Mouse (Mus musculus) brain, embryonic 14.5 days (tissue): Measurements from ENCODE around the gene Cnpy3. TPM values are rescaled to one million over a fixed set of nuclear protein-coding genes. Genes with fewer than 3 reads are reported as not detected.

Experiments used
- DNase-seq: peaks from one replicate; pipeline ENCODE4 v3.0.0-alpha.2; 2011; ENCODE audit warnings: low read depth
- CTCF ChIP-seq: fragments of 200-500 bp; IDR thresholded peaks from 2 replicates; pipeline ENCODE4 v1.5.1; 2012; ENCODE audit warnings: inconsistent platforms, mild to moderate bottlenecking, moderate library complexity, borderline replicate concordance; ENCODE audit not compliant: insufficient read depth, insufficient read length; ENCODE audit errors: extremely low read depth
- POLR2A ChIP-seq: fragments of 200-500 bp; IDR thresholded peaks from 2 replicates; pipeline ENCODE4 v1.6.1; 2012; ENCODE audit warnings: mild to moderate bottlenecking, inconsistent platforms, borderline replicate concordance; ENCODE audit not compliant: poor library complexity, insufficient read depth, insufficient read length, severe bottlenecking; ENCODE audit errors: extremely low read depth
- polyA plus RNA-seq: library from polyadenylated mRNA; depleted of rRNA; stranded (reverse); fragments of >200 nt; gene quantifications from 2 replicates; pipeline ENCODE4 v1.2.3, GENCODE M21; 2012

Gene Cnpy3
- polyA plus RNA-seq, 1 experiment, result 55.9 TPM

DNA sequence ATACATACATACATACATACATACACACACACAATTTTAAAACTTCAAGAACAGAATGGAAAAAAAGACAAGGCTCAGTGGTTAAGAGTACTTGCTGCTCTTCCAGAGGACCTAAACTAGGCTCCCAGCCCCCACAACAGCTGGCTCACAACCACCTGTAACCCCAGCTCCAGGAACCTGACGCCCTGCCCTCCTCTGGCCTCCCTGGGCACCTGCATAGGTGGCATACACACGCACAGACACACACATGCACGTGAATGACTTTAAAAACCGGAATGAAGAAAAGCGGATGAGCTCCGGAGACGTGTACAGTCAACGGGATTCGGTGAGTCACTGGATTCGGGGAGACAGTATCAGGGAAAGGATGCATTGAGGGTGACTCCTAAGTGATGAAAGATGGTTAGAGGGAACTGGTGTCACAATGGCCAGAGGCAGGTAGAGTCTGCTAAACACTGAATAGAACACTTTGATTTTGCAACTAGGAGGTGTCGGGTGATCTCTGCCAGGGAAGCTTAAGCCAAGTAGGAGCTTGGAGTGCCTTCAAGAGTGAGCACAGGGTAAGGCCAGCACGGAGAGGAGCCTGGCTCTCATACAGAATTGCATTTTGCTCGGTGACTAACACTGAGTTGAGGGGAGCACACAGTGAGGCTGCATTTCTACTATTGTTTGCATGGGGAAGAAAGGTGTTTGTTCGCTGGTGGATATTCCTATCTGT is 45.5 kb downstream of the Cnpy3 start:
- DNase-seq, result no peak
- TF ChIP-seq POLR2A (no peak), CTCF (no peak)

DNA sequence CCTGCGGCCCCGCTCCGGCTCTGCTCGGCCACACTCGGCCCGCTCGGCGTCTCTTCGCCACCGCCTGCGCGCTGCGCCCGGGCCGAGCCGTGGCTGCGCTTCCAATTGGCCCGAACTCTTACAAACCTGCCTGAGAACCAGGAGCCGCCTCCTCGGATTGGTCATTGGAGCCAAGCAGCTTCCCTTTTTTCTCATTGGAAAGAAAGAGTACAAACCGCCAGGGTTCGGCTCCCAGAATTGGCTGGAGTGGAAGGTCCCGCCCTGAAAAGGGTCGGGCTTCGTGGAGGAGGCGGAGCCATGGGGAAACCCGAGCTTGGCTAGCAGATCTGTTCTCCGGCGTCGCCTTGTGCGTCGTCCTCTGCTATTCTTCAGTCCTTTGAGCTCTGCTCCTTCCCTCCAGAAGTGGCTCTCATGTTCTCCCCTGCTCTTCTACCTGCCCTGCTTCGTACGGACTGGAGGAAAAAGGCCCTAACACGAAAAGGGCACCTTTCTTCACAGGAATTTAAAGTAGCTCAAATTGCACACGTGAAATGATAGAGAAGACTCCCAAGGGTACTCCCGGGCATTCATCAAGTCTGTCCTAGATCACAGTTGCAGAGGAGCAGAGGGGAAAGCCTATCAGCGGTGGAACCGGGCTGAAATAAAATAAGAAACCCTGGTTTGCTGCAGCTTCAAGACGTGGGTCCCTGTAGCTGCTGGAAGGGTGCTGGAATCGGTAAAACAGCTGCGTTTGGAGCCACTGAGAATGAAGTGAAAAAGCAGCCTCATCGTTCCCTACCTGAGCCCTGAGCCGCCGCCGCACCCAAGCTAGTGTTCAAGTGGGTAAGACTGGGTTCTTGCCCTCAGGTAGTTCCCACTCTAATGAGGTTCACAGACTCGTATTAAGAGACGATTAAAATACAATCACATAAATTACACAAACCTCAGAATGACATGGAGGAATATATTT is 46.9 kb downstream of the Cnpy3 start, which contains the start of gene Ppp2r5d:
Gene Ppp2r5d, minus strand, starts transcription at position 225 of the 949 bp plus-strand sequence.
- peak; percentile 99 for DNase-seq
- TF ChIP-seq POLR2A (peak; percentile 86), CTCF (0 out of 2 replicates have a peak, but pooled peaks have one; percentile 12)

DNA sequence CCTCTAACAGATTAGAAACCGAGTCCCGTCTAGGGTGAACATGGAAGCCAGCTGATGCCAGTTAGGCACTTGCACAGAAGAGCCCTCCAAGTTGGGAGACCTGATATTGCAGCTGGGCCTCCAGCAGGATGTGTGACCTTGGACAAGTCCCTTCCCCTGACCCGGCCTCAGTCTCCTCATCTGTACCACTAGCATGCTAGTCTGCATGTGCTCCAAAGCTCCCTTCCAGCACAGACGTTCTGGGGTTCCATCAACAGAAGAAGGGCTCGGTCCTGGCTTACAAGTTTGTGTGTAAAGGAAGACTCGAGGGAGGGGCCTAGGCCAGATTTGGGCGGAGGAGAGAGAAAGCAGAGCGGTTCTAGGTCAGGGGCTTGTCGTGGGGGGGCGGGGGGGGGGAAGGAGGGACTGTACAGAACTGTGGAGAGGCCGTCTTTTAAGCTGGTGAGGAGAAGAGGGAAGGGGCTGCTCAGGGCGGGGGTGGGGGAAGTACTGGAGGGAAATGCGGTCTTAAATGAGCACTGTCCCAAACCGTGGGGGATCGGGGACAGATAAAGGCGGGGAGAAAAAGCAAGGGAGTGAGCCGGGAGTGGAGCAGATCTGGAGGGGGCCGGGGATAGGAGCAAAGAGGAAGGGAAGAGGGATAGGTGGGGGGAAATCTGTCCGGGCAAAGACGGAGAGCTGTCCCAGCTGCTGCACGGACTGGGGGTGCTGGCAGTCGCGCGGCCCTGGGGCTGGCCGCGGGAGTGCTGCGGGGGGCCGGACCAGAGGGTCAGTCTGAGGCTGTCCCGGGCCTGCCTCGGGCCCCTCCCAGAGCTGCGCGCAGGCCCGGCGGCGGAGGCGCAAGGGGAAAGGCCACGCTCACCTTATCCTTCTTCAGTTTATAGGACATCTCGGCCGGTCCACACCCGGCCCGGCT is 47.8 kb downstream of the Cnpy3 start:
- TF ChIP-seq CTCF, result no peak
- TF ChIP-seq POLR2A, result no peak
- DNase-seq, result peak; percentile 18

DNA sequence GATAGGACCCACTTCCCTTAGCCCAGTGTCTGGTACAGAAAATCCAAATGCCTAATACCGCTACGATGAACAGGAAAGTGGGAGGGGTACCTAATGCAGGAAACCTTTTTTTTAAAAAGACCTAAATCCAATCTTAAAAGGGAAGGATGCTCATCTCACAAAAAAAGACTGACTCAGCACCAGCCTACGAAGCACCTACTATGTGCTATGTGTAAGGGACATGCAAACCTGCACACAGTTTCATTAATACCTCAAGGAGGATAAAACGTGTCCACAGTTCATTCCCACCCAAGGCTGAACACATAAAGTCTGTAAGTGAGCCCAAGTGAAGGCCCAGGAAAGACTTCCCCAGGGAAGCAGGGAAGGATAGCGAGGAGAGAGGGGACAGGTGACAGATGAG is 49.5 kb downstream of the Cnpy3 start:
- no peak for TF ChIP-seq CTCF
- TF ChIP-seq POLR2A, result no peak
- no peak for DNase-seq

DNA sequence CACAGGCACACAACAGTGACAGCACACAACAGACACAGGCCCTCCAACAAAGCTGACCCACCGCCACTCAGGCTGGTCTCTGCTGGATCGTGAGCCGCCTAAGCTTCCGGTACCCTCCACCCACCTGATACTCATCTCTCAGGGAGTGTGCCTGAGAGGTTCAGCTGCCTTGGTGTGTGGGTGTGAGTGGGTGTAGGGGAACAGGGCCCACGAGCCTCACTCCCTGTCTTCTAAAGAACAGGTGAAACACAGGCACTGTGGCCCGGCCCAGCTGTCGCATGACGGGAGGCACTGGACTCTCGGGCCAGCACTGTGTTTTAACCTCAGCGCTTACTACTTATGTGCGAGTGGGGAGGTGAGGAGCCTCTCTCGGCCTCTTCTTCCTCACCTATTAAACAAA is 49.9 kb downstream of the Cnpy3 start:
- DNase-seq, result no peak
- TF ChIP-seq CTCF, result no peak
- TF ChIP-seq POLR2A, result no peak

DNA sequence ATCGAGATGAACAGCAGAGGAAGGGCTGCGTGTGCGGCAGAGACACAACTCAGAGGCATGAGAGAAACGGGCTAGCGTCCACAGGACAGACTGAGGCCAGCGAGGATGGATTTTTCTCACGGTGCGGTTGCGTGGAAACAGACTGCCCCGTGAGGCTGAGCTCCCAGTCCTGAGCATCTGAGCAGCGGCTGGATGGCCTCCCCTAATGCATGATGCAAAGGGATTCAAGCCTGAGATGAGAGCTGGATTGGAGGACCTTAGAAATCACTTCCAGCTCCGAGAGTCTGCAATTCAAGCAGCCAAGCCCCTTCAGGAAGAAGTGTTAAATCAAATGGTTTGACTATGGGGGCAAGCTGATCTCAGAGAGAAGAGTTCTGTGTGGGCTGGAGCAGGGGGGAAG is 50.5 kb downstream of the Cnpy3 start:
- TF ChIP-seq CTCF (no peak), POLR2A (no peak)
- no peak for DNase-seq

DNA sequence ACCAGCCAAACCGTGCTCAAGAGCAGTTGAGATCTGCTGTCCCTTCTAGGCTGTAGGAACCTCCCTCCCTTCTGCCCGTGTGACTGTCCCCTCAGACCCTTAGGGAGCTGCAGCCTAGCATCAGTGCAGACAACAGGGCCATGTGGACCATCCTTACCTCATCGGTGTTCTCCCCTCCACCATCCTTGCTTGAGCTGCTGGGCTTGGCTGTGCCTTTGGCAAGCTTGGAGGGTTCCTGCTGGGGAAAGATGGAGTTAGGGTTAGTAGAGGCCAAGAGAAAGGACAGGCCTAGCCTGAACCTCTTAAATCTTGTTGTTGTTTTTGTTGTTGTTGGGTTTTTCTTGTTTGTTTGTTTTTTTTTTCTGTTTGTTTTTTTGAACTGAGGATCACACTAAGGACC is 52.1 kb downstream of the Cnpy3 start:
- TF ChIP-seq CTCF (no peak), POLR2A (no peak)
- DNase-seq, result no peak

DNA sequence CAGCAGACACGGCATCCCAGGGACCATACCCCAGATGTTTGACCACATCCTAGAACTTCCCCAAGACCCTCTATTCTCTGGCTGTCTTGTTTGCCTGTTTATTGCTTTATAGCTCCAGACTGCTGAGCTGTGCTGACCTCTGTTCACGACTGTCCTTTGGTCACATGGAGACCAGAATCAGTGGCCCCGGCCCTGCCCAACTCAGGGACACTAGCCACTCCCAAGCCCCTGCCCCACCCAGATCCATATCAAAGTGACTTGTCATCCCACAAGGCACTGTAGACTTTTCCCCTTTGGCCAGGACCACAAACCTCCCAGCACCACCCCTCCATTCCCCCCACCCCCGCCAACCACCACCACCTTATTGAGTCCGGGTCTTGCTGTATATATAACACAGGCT is 52.8 kb downstream of the Cnpy3 start:
- no peak for TF ChIP-seq CTCF
- no peak for DNase-seq

DNA sequence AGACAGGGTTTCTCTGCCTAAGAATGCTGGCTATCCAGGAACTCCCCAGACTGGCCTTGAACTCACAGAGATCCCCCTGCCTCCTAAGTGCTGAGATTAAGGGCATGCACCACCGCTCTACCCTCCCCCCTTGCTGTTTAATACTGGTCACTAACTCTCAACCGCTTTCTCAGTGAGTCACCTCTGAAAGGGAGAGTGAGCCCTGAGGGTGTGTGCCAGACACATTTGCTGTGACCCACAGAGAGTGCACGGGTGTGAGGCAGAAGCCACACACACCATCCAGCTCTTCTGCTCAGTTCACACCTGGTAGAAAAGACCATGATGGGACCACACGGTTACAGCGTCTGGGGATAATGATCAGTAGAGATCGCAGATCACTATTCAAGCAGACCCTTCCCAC is 53.5 kb downstream of the Cnpy3 start:
- no peak for DNase-seq
- no peak for TF ChIP-seq POLR2A
- no peak for TF ChIP-seq CTCF

DNA sequence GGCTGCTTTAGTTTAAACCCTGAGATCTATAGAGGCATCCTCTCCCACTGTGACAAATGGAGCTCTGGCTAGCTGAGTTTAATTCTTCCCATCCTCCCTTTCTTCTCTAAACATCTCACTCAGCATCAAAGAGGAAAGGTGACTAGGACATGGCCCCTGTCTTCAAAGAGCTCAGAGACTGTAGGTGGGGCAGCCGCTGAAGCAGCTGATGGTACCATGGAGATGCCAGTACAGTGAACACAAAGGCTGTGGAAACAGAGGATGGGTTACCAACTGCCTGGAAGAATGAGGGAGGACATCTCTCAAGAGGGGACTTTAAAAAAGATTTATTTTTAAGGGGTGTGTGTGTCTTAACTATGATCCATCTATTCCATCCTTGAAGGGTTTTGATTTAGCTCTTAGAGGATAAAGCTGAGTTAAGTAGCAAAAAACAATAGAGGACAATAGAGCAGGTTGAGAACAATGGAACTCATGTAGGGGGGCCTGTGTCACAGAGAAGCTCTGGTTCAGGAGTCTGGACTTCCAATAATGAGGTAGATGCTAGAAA is 57.4 kb downstream of the Cnpy3 start:
- TF ChIP-seq CTCF (no peak), POLR2A (no peak)
- DNase-seq, result peak; percentile 31
